Comparison of ENCODE assay signal across 8 mouse cellular contexts in genomic region chr9:56924651-56925027, GRCm38 (mm10). TPM values are rescaled to one million over a fixed set of nuclear protein-coding genes. Genes with fewer than 3 reads are reported as not detected.
DNase-seq lines count a peak whose midpoint lies in the region; ATAC-seq and TF ChIP-seq lines count a peak whose summit lies in the region.

No protein-coding gene starts in this region.

- intact Hi-C loops in heart, adult 2 months (cut with DNase I): loop anchor here (2.0 to 5.0 kb wide), 2 partner anchors 34 to 148 kb away; partner anchors contain the start of gene Sin3a

- peak; percentile 65 for TF ChIP-seq POLR2A in heart, adult 2 months (IDR thresholded peaks at IDR 0.05; ENCODE audit: insufficient read depth, low read depth, low read length)
- no peak for TF ChIP-seq POLR2A in limb, embryonic 14.5 days (IDR thresholded peaks at IDR 0.05; ENCODE audit: borderline replicate concordance, extremely low read depth, insufficient read depth, insufficient read length)

- peak overlapping the region; percentile 95 for H3K27ac ChIP-seq in heart, adult 2 months
- H3K27ac ChIP-seq in limb, embryonic 14.5 days (replicated peaks; ENCODE audit: low read depth, low read length): 0 out of 2 replicates have a peak overlapping the region, but pooled peaks have one; percentile 20
- H3K27ac ChIP-seq in midbrain, embryonic 14.5 days (replicated peaks; ENCODE audit: low read depth, low read length): no peak overlapping the region

- peaks cover 20% of the 10 kb centered on the region for H3K4me1 ChIP-seq in heart, adult 2 months (ENCODE audit: control insufficient read depth, insufficient read depth, low read length)
- peaks cover 45% of the 10 kb centered on the region for H3K4me1 ChIP-seq in limb, embryonic 14.5 days (ENCODE audit: control insufficient read depth, insufficient read depth, low read length)
- peaks cover 27% of the 10 kb centered on the region for H3K4me1 ChIP-seq in midbrain, embryonic 14.5 days (ENCODE audit: control insufficient read depth, insufficient read depth, low read length)

- no peaks in the 10 kb centered on the region for H3K9me3 ChIP-seq in limb, embryonic 14.5 days (ENCODE audit: control insufficient read depth, low read length)
- H3K9me3 ChIP-seq in midbrain, embryonic 14.5 days (ENCODE audit: control insufficient read depth, low read length): no peaks in the 10 kb centered on the region

- H3K4me3 ChIP-seq in heart, adult 2 months: peak overlapping the region; percentile 75
- H3K4me3 ChIP-seq in limb, embryonic 14.5 days (replicated peaks; ENCODE audit: low read length): peak overlapping the region; percentile 68
- no peak overlapping the region for H3K4me3 ChIP-seq in midbrain, embryonic 14.5 days (replicated peaks; ENCODE audit: low read depth, low read length)

- peak; percentile 85 for TF ChIP-seq EP300 in heart, adult 2 months (IDR thresholded peaks at IDR 0.05; ENCODE audit: insufficient read depth, low read depth, low read length)

- WGBS in heart, adult 2 months: 1% methylated on average over 7 of the region's 7 CpGs
- 20% methylated on average over 7 of the region's 7 CpGs for WGBS in limb, embryonic 14.5 days
- WGBS in midbrain, embryonic 14.5 days: 23% methylated on average over 7 of the region's 7 CpGs

- H3K36me3 ChIP-seq in heart, adult 2 months (ENCODE audit: control insufficient read depth, insufficient read depth, low read length): no peaks in the 10 kb centered on the region
- H3K36me3 ChIP-seq in limb, embryonic 14.5 days (ENCODE audit: control insufficient read depth, insufficient read depth, low read length): peaks cover 42% of the 10 kb centered on the region
- H3K36me3 ChIP-seq in midbrain, embryonic 14.5 days (ENCODE audit: control insufficient read depth, insufficient read depth, low read length): no peaks in the 10 kb centered on the region

- H3K27me3 ChIP-seq in heart, adult 2 months (ENCODE audit: control insufficient read depth, insufficient read depth, low read length): no peaks in the 10 kb centered on the region
- H3K27me3 ChIP-seq in limb, embryonic 14.5 days (ENCODE audit: control insufficient read depth, insufficient read depth, low read length): no peaks in the 10 kb centered on the region
- no peaks in the 10 kb centered on the region; the same call in 1 of the 2 replicates for H3K27me3 ChIP-seq in midbrain, embryonic 14.5 days (ENCODE audit: control insufficient read depth, insufficient read depth, low read length)

- no peaks in the 10 kb centered on the region for H3K79me2 ChIP-seq in heart, adult 2 months (replicated peaks; ENCODE audit: control insufficient read depth, insufficient read depth, low read length)

- H3K9ac ChIP-seq in heart, adult 2 months (ENCODE audit: low read depth, low read length): peak overlapping the region; percentile 61
- peak overlapping the region; percentile 52 for H3K9ac ChIP-seq in limb, embryonic 14.5 days (ENCODE audit: low read depth, low read length, severe bottlenecking)
- H3K9ac ChIP-seq in midbrain, embryonic 14.5 days (replicated peaks; ENCODE audit: low read length): no peak overlapping the region

- ATAC-seq in limb, embryonic 14.5 days (ENCODE audit: low FRiP score, low read depth): no peak; the same call in 1 of the 2 replicates
- no peak for ATAC-seq in midbrain, embryonic 14.5 days (ENCODE audit: low FRiP score, low TSS enrichment)

- peak; percentile 88 for DNase-seq in adipocyte (ENCODE audit: low spot score)
- DNase-seq in embryo, embryonic 11 days: peak; percentile 56
- DNase-seq in heart, adult 2 months: peak; percentile 91 to 92
- peak; percentile 84 for DNase-seq in kidney, adult 18-20 months
- peak; percentile 40 for DNase-seq in limb, embryonic 14.5 days (ENCODE audit: low spot score)
- peak; percentile 59 for DNase-seq in midbrain, embryonic 14.5 days
- DNase-seq in telencephalon, adult 2 months (ENCODE audit: low read depth, low spot score): peak; percentile 49
- no peak for DNase-seq in thymus, adult 18-20 months

- H3K4me2 ChIP-seq in limb, embryonic 14.5 days (replicated peaks; ENCODE audit: low read depth, low read length, severe bottlenecking): peak overlapping the region; percentile 93
- H3K4me2 ChIP-seq in midbrain, embryonic 14.5 days (ENCODE audit: low read length): peak overlapping the region; percentile 36

- peak; percentile 51 for TF ChIP-seq CTCF in heart, adult 2 months (IDR thresholded peaks at IDR 0.05)

RNA-seq across cellular contexts. Expression of gene Snx33, which starts 3.5 kb away (rescaled TPM):
- 10 to 100 TPM in 1 of 2 experiments, 1 to 10 TPM in 1; 6.7 to 10.0 TPM for total RNA-seq in heart, adult 2 months (2021)
- 7.8 and 8.8 TPM in 2 replicates for polyA plus RNA-seq in heart, adult 2 months (2012; rRNA removed)
- 11.4 and 12.8 TPM in 2 replicates for polyA plus RNA-seq in limb, embryonic 14.5 days (2012; rRNA removed)
- 8.1 and 11.2 TPM in 2 replicates for polyA plus RNA-seq in limb, embryonic 14.5 days (2014; fragmentation: Nextera tagmentation; extraction: Ambion mirVana)
- 1.6 and 2.5 TPM in 2 replicates for polyA plus RNA-seq in midbrain, embryonic 14.5 days (2014; fragmentation: Nextera tagmentation; extraction: Ambion mirVana)

RNA-seq across cellular contexts. Expression of gene Imp3, which starts 12.6 kb away (rescaled TPM):
- 10 to 100 TPM; 54.0 to 63.3 TPM for total RNA-seq in heart, adult 2 months (2021)
- polyA plus RNA-seq in heart, adult 2 months (2012; rRNA removed): 75.6 and 87.1 TPM in 2 replicates
- polyA plus RNA-seq in limb, embryonic 14.5 days (2012; rRNA removed): 165 and 193 TPM in 2 replicates
- 88.8 and 95.2 TPM in 2 replicates for polyA plus RNA-seq in limb, embryonic 14.5 days (2014; fragmentation: Nextera tagmentation; extraction: Ambion mirVana)
- 69.6 and 84.5 TPM in 2 replicates for polyA plus RNA-seq in midbrain, embryonic 14.5 days (2014; fragmentation: Nextera tagmentation; extraction: Ambion mirVana)

RNA-seq across cellular contexts. Expression of gene Snupn, which starts 26.0 kb away (rescaled TPM):
- 10 to 100 TPM in 1 of 2 experiments, 1 to 10 TPM in 1; 9.3 to 10.2 TPM for total RNA-seq in heart, adult 2 months (2021)
- 5.7 and 9.5 TPM in 2 replicates for polyA plus RNA-seq in heart, adult 2 months (2012; rRNA removed)
- polyA plus RNA-seq in limb, embryonic 14.5 days (2012; rRNA removed): 14.5 and 15.9 TPM in 2 replicates
- 24.2 and 27.0 TPM in 2 replicates for polyA plus RNA-seq in limb, embryonic 14.5 days (2014; fragmentation: Nextera tagmentation; extraction: Ambion mirVana)
- 22.8 and 24.1 TPM in 2 replicates for polyA plus RNA-seq in midbrain, embryonic 14.5 days (2014; fragmentation: Nextera tagmentation; extraction: Ambion mirVana)

RNA-seq across cellular contexts. Expression of gene Cspg4, which starts 59.8 kb away (rescaled TPM):
- total RNA-seq in heart, adult 2 months (2021): 10 to 100 TPM; 12.7 to 13.7 TPM
- polyA plus RNA-seq in heart, adult 2 months (2012; rRNA removed): 15.7 and 17.1 TPM in 2 replicates
- 59.9 and 80.6 TPM in 2 replicates for polyA plus RNA-seq in limb, embryonic 14.5 days (2012; rRNA removed)
- polyA plus RNA-seq in limb, embryonic 14.5 days (2014; fragmentation: Nextera tagmentation; extraction: Ambion mirVana): 47.1 and 49.2 TPM in 2 replicates
- 4.1 TPM in 2 replicates for polyA plus RNA-seq in midbrain, embryonic 14.5 days (2014; fragmentation: Nextera tagmentation; extraction: Ambion mirVana)

Comparison
In these comparisons a context has a peak if more than half of its experiments do, and no peak if none do; other contexts are left out.
1. DNase-seq: peak in adipocyte (single experiment), embryo, embryonic 11 days (single experiment), heart, adult 2 months (2 of 2), kidney, adult 18-20 months (single experiment), limb, embryonic 14.5 days (single experiment), midbrain, embryonic 14.5 days (single experiment) and telencephalon, adult 2 months (single experiment); none in thymus, adult 18-20 months (0 of 2).